Mouse (Mus musculus) forebrain, embryonic 11.5 days (tissue): ENCODE measurements around the gene S1pr5. TPM values are rescaled to one million over a fixed set of nuclear protein-coding genes. Genes with fewer than 3 reads are reported as not detected.

Experiments used
- ATAC-seq: fragments of 200-750 bp; cut with Nextera tagmentation; replicated peaks from 2 replicates; pipeline ENCODE4 v1.8.0; 2017; ENCODE audit warnings: moderate TSS enrichment; ENCODE audit not compliant: low FRiP score
- DNase-seq: peaks from one replicate; pipeline ENCODE4 v3.0.0-alpha.2; 2017; ENCODE audit warnings: low spot score
- H3K27ac ChIP-seq: fragments of 300-500 bp; sonication (generic); 2 replicates; pipeline ENCODE4 v1.5.1; 2014; ENCODE audit warnings: low read depth, low read length
- H3K27me3 ChIP-seq: fragments of 300-500 bp; sonication (generic); 2 replicates; pipeline ENCODE4 v1.6.1; 2014; ENCODE audit warnings: mild to moderate bottlenecking, low read length, mixed read lengths; ENCODE audit not compliant: control insufficient read depth, insufficient read depth
- H3K36me3 ChIP-seq: fragments of 300-500 bp; sonication (generic); 2 replicates; pipeline ENCODE4 v1.6.1; 2014; ENCODE audit warnings: mild to moderate bottlenecking, low read length, moderate library complexity, mixed read lengths; ENCODE audit not compliant: control insufficient read depth, insufficient read depth
- H3K4me1 ChIP-seq: fragments of 300-500 bp; sonication (generic); replicated peaks from 2 replicates; pipeline ENCODE4 v1.6.1; 2014; ENCODE audit warnings: low read length, mixed read lengths; ENCODE audit not compliant: control insufficient read depth, insufficient read depth
- H3K4me2 ChIP-seq: fragments of 300-500 bp; sonication (generic); 2 replicates; pipeline ENCODE4 v1.6.1; 2014; ENCODE audit warnings: low read depth, mild to moderate bottlenecking, low read length, moderate library complexity, mixed read lengths; ENCODE audit not compliant: severe bottlenecking
- H3K4me3 ChIP-seq: fragments of 300-500 bp; sonication (generic); 2 replicates; pipeline ENCODE4 v1.5.1; 2014; ENCODE audit warnings: low read depth, low read length
- H3K9ac ChIP-seq: fragments of 300-500 bp; sonication (generic); 2 replicates; pipeline ENCODE4 v1.6.1; 2014; ENCODE audit warnings: low read length
- H3K9me3 ChIP-seq: fragments of 300-500 bp; sonication (generic); 2 replicates; pipeline ENCODE4 v1.6.1; 2016; ENCODE audit warnings: low read length, mixed read lengths; ENCODE audit not compliant: control insufficient read depth
- WGBS: fragments of 180-500 bp; shearing (Covaris S2); extraction: QIAGEN DNeasy Blood & Tissue Kit; methylation state at CpG from one replicate; pipeline ENCODE4 v1.1.7; 2014; 5-methylcytosine and 5-hydroxymethylcytosine counted together
- polyA plus RNA-seq: library from polyadenylated mRNA; unstranded; fragments of >200 nt; fragmentation: Nextera tagmentation; extraction: Ambion mirVana; gene quantifications from 2 replicates; pipeline ENCODE4 v1.2.1, GENCODE M21; 2014

S1pr5 gene
- polyA plus RNA-seq, 1 experiment from 2014 or later = 0.09 TPM

DNA sequence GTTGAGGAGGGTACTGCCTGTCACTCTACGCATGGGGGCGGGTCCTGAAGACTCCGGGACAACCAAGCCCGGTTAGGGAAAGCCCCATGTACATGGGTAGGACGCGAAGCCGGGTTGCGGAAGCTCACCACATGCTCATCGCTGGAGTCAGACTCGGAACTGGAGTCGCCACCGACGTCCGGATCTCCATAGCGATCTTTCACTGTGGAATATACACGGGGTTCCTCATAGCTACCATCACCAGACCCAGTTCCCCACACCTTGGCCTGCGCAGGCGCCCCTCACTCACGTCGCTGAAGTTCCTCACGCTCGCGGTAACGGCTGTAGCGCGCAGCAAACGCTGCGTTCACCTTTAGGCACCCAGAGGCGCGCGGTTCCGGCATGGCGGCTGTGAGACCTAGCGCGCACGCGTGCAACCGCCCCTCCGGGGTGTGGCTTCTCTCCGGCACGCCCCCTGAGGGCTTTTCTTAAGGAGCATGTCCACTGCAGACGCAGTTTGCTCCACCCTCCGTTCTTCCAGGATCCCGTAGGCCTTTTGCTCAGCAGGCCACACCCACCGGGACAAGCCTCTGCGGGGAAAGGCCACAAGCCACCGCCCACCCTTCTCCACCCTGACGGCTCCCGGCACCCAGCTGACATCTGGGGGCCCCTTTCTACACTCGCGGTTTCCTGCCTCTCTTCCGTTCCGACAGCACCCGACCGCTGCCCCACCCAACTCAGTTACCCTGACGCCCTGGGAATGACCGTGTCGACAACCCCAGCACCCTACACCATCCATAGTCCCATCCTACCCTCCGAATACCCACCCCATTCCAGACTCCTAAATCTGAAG lies 39.5 kb upstream of the S1pr5 start, which contains the start of gene Kri1:
Kri1 (minus strand) TSS at position 399 of the 832 bp plus-strand sequence.
- H3K9me3 ChIP-seq = no peaks in the 10 kb centered on the region
- peak within 1 kb of the TSS; percentile 64 for H3K27ac ChIP-seq
- 1% methylated on average over 59 of the region's 59 CpGs for WGBS
- H3K27me3 ChIP-seq = no peaks in the 10 kb centered on the region
- H3K36me3 ChIP-seq = peaks cover 5% of the 10 kb centered on the region; the same call in 1 of the 2 replicates
- H3K9ac ChIP-seq = peak within 1 kb of the TSS; percentile 78
- ATAC-seq (peak; percentile 69), DNase-seq (peak; percentile 98)
- H3K4me1 ChIP-seq = peaks cover 8% of the 10 kb centered on the region
- H3K4me3 ChIP-seq = peak within 1 kb of the TSS; percentile 82
- peak within 1 kb of the TSS; percentile 87 for H3K4me2 ChIP-seq

DNA sequence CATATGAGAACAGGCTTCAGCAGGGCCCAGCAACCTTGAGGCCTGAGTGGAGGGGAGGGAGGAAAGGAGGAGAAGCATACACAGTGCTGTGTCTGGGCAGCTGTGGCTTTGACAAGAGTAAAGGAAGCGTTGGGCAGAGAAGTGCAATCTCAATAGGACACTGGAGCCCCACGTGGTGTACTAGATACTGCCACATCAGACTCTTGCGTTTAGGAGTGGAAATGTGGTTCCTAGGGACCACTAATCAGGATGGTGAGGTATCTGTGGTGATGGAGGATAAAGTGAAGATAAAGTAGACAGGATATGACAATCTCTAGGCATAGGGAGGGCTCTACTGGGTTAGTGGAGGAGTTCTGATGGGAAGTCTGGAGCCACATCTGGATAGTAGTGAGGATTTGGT lies 38.5 kb upstream of the S1pr5 start:
- 81% methylated on average over 3 of the region's 3 CpGs for WGBS
- H3K27me3 ChIP-seq = no peaks in the 10 kb centered on the region
- no peak overlapping the region for H3K27ac ChIP-seq
- no peak for ATAC-seq
- no peak for DNase-seq
- H3K9ac ChIP-seq = no peak overlapping the region; the same call in 1 of the 2 replicates
- peaks cover 8% of the 10 kb centered on the region for H3K4me1 ChIP-seq
- H3K4me3 ChIP-seq = peak overlapping the region; percentile 82
- H3K9me3 ChIP-seq = no peaks in the 10 kb centered on the region
- peak overlapping the region; percentile 87 for H3K4me2 ChIP-seq
- H3K36me3 ChIP-seq = peaks cover 8% of the 10 kb centered on the region; the same call in 1 of the 2 replicates

DNA sequence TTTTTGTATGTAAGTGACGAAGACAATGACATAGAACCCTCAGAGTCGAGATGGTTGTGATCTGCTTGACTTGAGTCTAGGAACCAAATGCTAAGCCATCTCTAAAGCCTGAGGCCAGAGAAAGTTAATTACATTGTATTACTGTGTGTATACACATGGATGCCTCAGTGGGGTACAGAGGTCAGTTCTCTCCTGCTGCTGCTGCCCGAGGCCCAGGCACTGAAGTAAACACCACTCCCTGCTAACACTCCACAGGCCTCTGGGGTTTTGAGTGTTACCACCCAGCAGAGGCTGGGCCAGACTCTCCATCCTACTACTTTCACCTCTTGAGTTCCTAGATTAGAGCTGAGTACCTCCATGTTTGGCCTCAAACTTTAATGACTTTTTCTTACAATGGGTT lies 35.8 kb upstream of the S1pr5 start:
- H3K4me1 ChIP-seq = peaks cover 5% of the 10 kb centered on the region
- no peak overlapping the region for H3K4me2 ChIP-seq
- 93% methylated on average over 3 of the region's 3 CpGs for WGBS
- H3K9ac ChIP-seq = no peak overlapping the region
- no peaks in the 10 kb centered on the region for H3K27me3 ChIP-seq
- ATAC-seq = no peak
- no peaks in the 10 kb centered on the region for H3K9me3 ChIP-seq
- no peak overlapping the region for H3K27ac ChIP-seq
- H3K36me3 ChIP-seq = peaks cover 14% of the 10 kb centered on the region; the same call in 1 of the 2 replicates
- no peak overlapping the region for H3K4me3 ChIP-seq
- DNase-seq = no peak

- Histone ChIP-seq H3K4me2 (no peak overlapping the region), H3K4me1 (peaks cover 5% of the 10 kb centered on the region), H3K36me3 (peaks cover 14% of the 10 kb centered on the region; the same call in 1 of the 2 replicates), H3K27me3 (no peaks in the 10 kb centered on the region), H3K27ac (no peak overlapping the region), H3K9ac (no peak overlapping the region), H3K4me3 (no peak overlapping the region), H3K9me3 (no peaks in the 10 kb centered on the region)
- 91% methylated on average over 5 of the region's 5 CpGs for WGBS
- DNase-seq (no peak), ATAC-seq (no peak)
These were observed 35.3 kb upstream of the S1pr5 start for GRCm38 (mm10) chr9:21283591-21283990.

DNA sequence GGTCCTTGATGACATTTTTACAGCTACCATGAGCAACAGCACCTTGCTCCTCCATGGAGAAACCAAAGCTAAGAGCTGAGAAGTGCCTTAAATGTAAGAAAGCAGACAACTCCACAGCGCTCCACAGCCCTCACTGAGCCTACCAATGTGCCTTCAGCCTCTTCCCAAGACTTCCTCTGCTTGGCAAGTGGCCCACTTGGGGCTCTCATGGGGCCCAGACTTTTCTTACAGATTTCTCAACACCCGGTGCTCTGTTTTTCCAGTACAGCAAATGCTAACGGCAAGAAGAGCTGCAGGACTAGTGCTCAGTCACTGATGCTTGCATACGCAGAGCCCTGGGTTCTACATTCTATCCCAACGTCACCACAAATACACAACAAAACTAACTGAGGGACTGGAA lies 29.5 kb upstream of the S1pr5 start:
- WGBS = 95% methylated on average over 5 of the region's 5 CpGs

DNA sequence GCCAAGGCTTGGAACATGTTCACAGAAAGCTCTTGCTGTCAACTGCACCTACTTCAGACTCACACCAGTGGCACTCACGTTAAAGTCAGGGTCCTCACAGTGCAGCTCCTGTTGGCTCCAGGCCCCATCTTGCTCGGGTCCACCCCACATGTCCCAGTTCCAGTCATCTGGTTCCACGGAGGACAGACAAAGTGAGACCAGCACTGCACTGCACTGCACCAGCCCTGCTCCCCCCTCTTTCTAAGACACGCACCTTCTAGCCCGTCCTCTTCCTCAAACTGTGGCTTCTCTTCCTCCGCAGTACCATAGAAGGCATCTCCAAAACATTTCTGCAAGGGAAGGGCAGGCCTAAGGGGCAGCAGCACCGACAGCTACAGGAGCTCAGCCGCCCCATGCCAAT lies 28.1 kb upstream of the S1pr5 start:
- DNase-seq (no peak), ATAC-seq (no peak)
- no peak overlapping the region for H3K4me2 ChIP-seq
- H3K9me3 ChIP-seq = no peaks in the 10 kb centered on the region
- 91% methylated on average over 8 of the region's 8 CpGs for whole genome bisulfite sequencing
- no peak overlapping the region for H3K27ac ChIP-seq
- no peaks in the 10 kb centered on the region for H3K4me1 ChIP-seq
- no peak overlapping the region for H3K4me3 ChIP-seq
- peaks cover 39% of the 10 kb centered on the region for H3K36me3 ChIP-seq
- no peaks in the 10 kb centered on the region for H3K27me3 ChIP-seq
- H3K9ac ChIP-seq = no peak overlapping the region

More for the DNA sequence above, 29.5 kb upstream of the S1pr5 start:
- H3K27ac ChIP-seq = no peak overlapping the region
- H3K4me2 ChIP-seq = no peak overlapping the region
- H3K9ac ChIP-seq = no peak overlapping the region
- peaks cover 39% of the 10 kb centered on the region for H3K36me3 ChIP-seq
- ATAC-seq = no peak
- DNase-seq = no peak
- H3K4me3 ChIP-seq = no peak overlapping the region
- H3K4me1 ChIP-seq = no peaks in the 10 kb centered on the region
- H3K9me3 ChIP-seq = no peaks in the 10 kb centered on the region
- H3K27me3 ChIP-seq = no peaks in the 10 kb centered on the region

- Histone ChIP-seq H3K9ac (no peak overlapping the region), H3K4me2 (no peak overlapping the region), H3K36me3 (peaks cover 44% of the 10 kb centered on the region), H3K27ac (no peak overlapping the region), H3K27me3 (no peaks in the 10 kb centered on the region), H3K9me3 (no peaks in the 10 kb centered on the region), H3K4me3 (no peak overlapping the region), H3K4me1 (no peaks in the 10 kb centered on the region)
- DNase-seq (no peak), ATAC-seq (no peak)
- 90% methylated on average over 12 of the region's 12 CpGs for WGBS
These were observed 27.5 kb upstream of the S1pr5 start for GRCm38 (mm10) chr9:21275727-21276126.

GRCm38 (mm10) chr9:21275013-21275710 lies 26.9 kb upstream of the S1pr5 start:
- Histone ChIP-seq H3K4me3 (no peak overlapping the region), H3K9ac (no peak overlapping the region), H3K27ac (no peak overlapping the region), H3K9me3 (no peaks in the 10 kb centered on the region), H3K4me2 (no peak overlapping the region), H3K4me1 (no peaks in the 10 kb centered on the region), H3K27me3 (no peaks in the 10 kb centered on the region), H3K36me3 (peaks cover 44% of the 10 kb centered on the region)
- ATAC-seq (no peak), DNase-seq (no peak)
- WGBS = 86% methylated on average over 7 of the region's 7 CpGs
